Mouse (Mus musculus) liver, embryonic 12.5 days (tissue): ENCODE measurements around the gene Rbmx2. TPM values are rescaled to one million over a fixed set of nuclear protein-coding genes. Genes with fewer than 3 reads are reported as not detected.

Experiments
- ATAC-seq: fragments of 200-750 bp; cut with Nextera tagmentation; 2 replicates; pipeline ENCODE4 v1.8.0; 2017; ENCODE audit warnings: moderate number of reproducible peaks, mild to moderate bottlenecking, moderate library complexity
- H3K27ac ChIP-seq: fragments of 300-500 bp; sonication (generic); 2 replicates; pipeline ENCODE4 v1.5.1; 2016; ENCODE audit warnings: mild to moderate bottlenecking
- H3K27me3 ChIP-seq: fragments of 300-500 bp; sonication (generic); replicated peaks from 2 replicates; pipeline ENCODE4 v1.6.1; 2016; ENCODE audit warnings: mild to moderate bottlenecking, moderate library complexity
- H3K36me3 ChIP-seq: fragments of 300-500 bp; sonication (generic); 2 replicates; pipeline ENCODE4 v1.6.1; 2016; ENCODE audit warnings: mild to moderate bottlenecking, moderate library complexity
- H3K4me1 ChIP-seq: fragments of 300-500 bp; sonication (generic); 2 replicates; pipeline ENCODE4 v1.6.1; 2016
- H3K4me2 ChIP-seq: fragments of 300-500 bp; sonication (generic); 2 replicates; pipeline ENCODE4 v1.6.1; 2016; ENCODE audit warnings: mild to moderate bottlenecking, moderate library complexity
- H3K4me3 ChIP-seq: fragments of 300-500 bp; sonication (generic); 2 replicates; pipeline ENCODE4 v1.5.1; 2016; ENCODE audit warnings: mild to moderate bottlenecking, moderate library complexity
- H3K9ac ChIP-seq: fragments of 300-500 bp; sonication (generic); 2 replicates; pipeline ENCODE4 v1.6.1; 2016; ENCODE audit warnings: mild to moderate bottlenecking, moderate library complexity
- H3K9me3 ChIP-seq: fragments of 300-500 bp; sonication (generic); replicated peaks from 2 replicates; pipeline ENCODE4 v1.6.1; 2016; ENCODE audit warnings: mild to moderate bottlenecking, moderate library complexity
- WGBS: fragments of 180-500 bp; shearing (Covaris S2); methylation state at CpG from one replicate; pipeline ENCODE4 v1.1.7; 2016; ENCODE audit not compliant: insufficient replicate concordance; 5-methylcytosine and 5-hydroxymethylcytosine counted together
- polyA plus RNA-seq: library from polyadenylated mRNA; unstranded; fragments of >200 nt; fragmentation: Nextera tagmentation; extraction: Ambion mirVana; gene quantifications from 2 replicates; pipeline ENCODE4 v1.2.1, GENCODE M21; 2016

The Rbmx2 gene
- polyA plus RNA-seq: 16.7 and 18.2 TPM in 2 replicates

DNA sequence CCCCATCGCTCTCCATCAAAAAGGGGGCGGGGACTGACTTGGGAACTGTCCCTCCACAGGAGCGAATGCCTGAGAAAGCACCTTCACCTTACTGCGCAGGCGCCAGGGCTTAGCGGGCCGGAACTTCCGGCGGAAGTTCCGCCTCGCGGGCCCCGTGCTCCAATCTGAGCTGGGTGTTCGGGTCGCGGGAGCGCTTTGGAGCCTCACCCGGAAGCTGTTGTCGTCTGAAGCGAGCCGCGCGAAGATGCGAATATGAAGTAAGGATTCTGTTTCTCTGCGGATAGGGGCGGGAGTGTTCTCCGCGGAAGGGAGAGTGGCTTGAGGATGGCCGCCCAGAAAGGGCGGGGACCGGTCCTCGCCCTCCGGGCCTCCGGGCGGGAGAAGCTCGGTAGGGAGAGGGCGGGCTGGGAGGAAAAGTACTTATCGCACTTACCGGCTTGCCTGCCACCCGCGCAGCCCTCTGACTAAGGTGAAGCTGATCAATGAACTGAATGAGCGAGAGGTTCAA, at the start of gene Rbmx2:
Gene Rbmx2 (plus strand): TSS at position 141 of the 508 bp plus-strand sequence.
- ATAC-seq: peak; percentile 97
- no peaks in the 10 kb centered on the region for H3K27me3 ChIP-seq
- peaks cover 11% of the 10 kb centered on the region for H3K36me3 ChIP-seq
- WGBS: 6% methylated on average over 42 of the region's 42 CpGs
- H3K4me2 ChIP-seq: peak within 1 kb of the TSS; percentile 73
- peak within 1 kb of the TSS; percentile 73 for H3K9ac ChIP-seq
- H3K27ac ChIP-seq: peak within 1 kb of the TSS; percentile 88
- peaks cover 9% of the 10 kb centered on the region for H3K4me1 ChIP-seq
- peak within 1 kb of the TSS; percentile 67 for H3K4me3 ChIP-seq
- no peaks in the 10 kb centered on the region for H3K9me3 ChIP-seq

DNA sequence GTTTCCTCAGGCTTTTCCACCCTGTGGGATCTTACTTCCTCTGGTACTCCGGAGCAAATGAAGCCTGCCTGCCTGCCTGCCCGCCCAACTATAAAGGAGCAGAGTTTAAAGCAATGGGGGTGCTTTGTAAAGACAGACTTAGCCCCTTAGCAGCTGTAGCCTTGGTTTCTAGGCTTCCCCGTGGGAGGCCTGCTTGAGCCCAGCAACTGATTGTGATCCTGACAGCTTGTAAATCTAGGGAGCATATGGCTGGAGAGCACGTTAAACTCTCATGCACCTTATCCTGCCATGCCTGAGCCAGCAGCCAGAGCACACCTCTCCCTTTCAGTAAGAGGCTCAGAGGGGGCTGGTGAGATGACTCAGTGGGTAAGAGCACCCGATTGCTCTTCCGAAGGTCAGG, 28.0 kb upstream of the Rbmx2 start:
- H3K27ac ChIP-seq: no peak overlapping the region
- ATAC-seq: no peak
- no peaks in the 10 kb centered on the region for H3K27me3 ChIP-seq
- WGBS: 37% methylated on average over 6 of the region's 6 CpGs
- no peaks in the 10 kb centered on the region for H3K9me3 ChIP-seq
- no peaks in the 10 kb centered on the region for H3K4me1 ChIP-seq
- no peaks in the 10 kb centered on the region for H3K36me3 ChIP-seq
- H3K4me2 ChIP-seq: no peak overlapping the region
- no peak overlapping the region for H3K9ac ChIP-seq
- H3K4me3 ChIP-seq: no peak overlapping the region

DNA sequence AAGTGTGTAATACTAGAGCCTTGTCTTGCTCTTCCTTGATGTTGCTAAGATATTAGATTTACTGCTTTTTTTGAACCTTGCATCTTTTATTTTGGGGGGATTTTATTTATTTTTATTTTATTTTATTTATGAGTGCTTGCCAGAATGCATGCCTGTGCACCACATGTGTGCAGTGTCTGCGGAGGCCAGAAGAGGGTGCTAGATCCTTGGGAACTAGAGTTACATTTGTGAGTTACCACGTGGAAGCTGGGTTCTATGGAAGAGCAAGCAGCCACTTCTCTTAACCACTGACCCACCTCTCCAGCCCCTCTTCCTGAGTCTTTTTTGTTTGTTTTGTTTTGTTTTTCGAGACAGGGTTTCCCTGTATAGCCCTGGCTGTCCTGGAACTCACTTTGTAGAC, 25.2 kb upstream of the Rbmx2 start:
- no peak overlapping the region for H3K27ac ChIP-seq
- no peak for ATAC-seq
- no peaks in the 10 kb centered on the region for H3K27me3 ChIP-seq
- H3K4me1 ChIP-seq: no peaks in the 10 kb centered on the region
- H3K9me3 ChIP-seq: no peaks in the 10 kb centered on the region
- no peaks in the 10 kb centered on the region for H3K36me3 ChIP-seq
- no peak overlapping the region for H3K9ac ChIP-seq
- H3K4me2 ChIP-seq: no peak overlapping the region
- no peak overlapping the region for H3K4me3 ChIP-seq
- 61% methylated on average over 3 of the region's 3 CpGs for WGBS

DNA sequence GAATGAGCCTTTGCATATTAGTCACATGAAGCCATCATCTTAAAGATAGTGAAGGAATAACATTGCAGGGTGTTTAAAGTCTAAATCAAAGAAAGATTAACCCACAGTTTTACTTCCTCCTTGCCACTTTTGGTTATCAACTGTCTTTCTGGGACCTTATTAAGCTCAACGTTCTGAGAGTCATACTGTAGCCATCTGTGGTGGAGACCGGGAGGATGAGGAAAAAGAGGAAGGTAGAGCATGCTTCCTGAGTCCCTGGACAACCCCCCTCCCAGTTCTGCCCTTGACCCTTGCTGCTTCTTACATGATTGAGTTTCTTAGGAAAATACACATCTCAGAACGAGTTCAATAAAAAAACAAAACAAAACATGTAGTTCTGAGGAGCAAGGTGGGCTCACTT, 23.1 kb upstream of the Rbmx2 start:
- no peak overlapping the region for H3K4me3 ChIP-seq
- no peak for ATAC-seq
- H3K27me3 ChIP-seq: no peaks in the 10 kb centered on the region
- H3K4me2 ChIP-seq: no peak overlapping the region
- H3K9me3 ChIP-seq: no peaks in the 10 kb centered on the region
- no peak overlapping the region for H3K27ac ChIP-seq
- H3K9ac ChIP-seq: no peak overlapping the region
- WGBS: 37% methylated on average over 3 of the region's 3 CpGs
- H3K36me3 ChIP-seq: no peaks in the 10 kb centered on the region
- H3K4me1 ChIP-seq: no peaks in the 10 kb centered on the region

DNA sequence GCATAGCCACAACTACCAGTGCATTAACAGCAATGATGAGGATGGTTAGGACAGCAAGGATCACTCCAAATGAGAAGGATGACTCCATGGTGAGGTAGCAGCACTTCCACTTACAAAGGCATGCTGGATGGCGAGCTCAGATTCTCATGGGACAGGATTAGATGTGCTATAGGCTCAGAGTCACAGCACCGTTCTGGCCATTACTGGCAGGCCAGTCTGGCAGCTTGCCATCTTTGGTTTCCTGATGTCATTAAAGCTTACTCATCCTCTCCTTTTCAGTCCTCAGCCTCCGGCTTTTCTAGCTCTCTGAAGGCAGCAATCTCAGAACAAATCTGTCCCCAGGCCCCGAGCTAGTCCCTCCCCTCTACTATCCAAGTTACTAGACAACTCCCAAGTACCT, 20.6 kb upstream of the Rbmx2 start, which contains the start of gene Gpr119:
Gene Gpr119 (minus strand): TSS at position 308 of the 400 bp plus-strand sequence.
- no peak within 1 kb of the TSS for H3K4me3 ChIP-seq
- H3K4me1 ChIP-seq: no peaks in the 10 kb centered on the region
- no peak within 1 kb of the TSS for H3K27ac ChIP-seq
- H3K27me3 ChIP-seq: no peaks in the 10 kb centered on the region
- 48% methylated on average over 4 of the region's 4 CpGs for WGBS
- H3K9me3 ChIP-seq: no peaks in the 10 kb centered on the region
- no peak for ATAC-seq
- H3K9ac ChIP-seq: no peak within 1 kb of the TSS
- no peak within 1 kb of the TSS for H3K4me2 ChIP-seq
- no peaks in the 10 kb centered on the region for H3K36me3 ChIP-seq

DNA sequence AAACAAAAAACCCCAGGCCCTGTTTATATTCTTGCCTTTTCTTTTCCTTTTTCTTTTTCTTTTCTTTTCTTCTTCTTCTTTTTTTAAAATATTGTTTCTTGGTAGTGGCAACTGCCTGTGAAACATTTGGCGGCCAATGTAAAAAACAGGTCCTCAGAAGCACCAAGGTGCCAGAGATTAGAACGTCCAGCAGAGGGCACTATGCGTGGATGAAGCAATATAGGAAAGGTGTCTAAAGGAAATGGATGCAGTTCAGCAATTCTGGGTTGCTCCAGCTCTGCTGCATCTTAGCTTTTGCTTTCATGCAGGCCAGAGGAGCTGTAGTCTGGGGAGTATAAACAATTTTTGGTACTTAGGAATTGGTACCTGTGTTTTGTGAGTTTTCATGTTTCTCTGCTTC, 11.4 kb upstream of the Rbmx2 start:
- ATAC-seq: no peak

DNA sequence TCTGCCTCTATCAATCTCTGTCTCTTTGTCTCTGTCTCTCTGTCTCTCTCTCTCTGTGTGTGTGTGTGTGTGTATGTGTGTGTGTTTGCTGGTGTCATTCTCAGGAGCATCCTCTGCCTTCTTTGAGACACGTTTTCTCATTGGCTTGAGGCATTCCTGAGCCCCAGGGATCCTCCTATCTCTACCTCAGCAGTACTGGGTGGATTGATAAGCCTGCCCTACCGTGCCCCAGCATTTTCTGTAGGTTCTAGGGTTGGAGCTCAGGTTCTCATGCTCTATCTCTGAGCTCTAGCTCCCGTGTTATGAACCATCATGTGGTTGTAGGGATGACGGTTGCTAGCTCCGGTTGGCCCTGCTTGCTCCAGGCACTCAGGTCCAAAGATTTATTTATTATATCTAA, 10.9 kb upstream of the Rbmx2 start:
- Histone ChIP-seq H3K4me1 (0 out of 2 replicates have a peak, but pooled peaks cover 4% of the 10 kb centered on the region), H3K36me3 (no peaks in the 10 kb centered on the region), H3K9me3 (no peaks in the 10 kb centered on the region), H3K27ac (no peak overlapping the region), H3K4me3 (no peak overlapping the region), H3K4me2 (no peak overlapping the region), H3K27me3 (no peaks in the 10 kb centered on the region), H3K9ac (no peak overlapping the region)
- 49% methylated on average over 5 of the region's 5 CpGs for WGBS
- peak; percentile 58; the same call in 1 of the 2 replicates for ATAC-seq

More for the DNA sequence above, 11.4 kb upstream of the Rbmx2 start:
- Histone ChIP-seq H3K4me1 (0 out of 2 replicates have a peak, but pooled peaks cover 4% of the 10 kb centered on the region), H3K27ac (no peak overlapping the region), H3K9me3 (no peaks in the 10 kb centered on the region), H3K4me2 (no peak overlapping the region), H3K36me3 (no peaks in the 10 kb centered on the region), H3K4me3 (no peak overlapping the region), H3K27me3 (no peaks in the 10 kb centered on the region), H3K9ac (no peak overlapping the region)
- WGBS: 17% methylated on average over 3 of the region's 3 CpGs

DNA sequence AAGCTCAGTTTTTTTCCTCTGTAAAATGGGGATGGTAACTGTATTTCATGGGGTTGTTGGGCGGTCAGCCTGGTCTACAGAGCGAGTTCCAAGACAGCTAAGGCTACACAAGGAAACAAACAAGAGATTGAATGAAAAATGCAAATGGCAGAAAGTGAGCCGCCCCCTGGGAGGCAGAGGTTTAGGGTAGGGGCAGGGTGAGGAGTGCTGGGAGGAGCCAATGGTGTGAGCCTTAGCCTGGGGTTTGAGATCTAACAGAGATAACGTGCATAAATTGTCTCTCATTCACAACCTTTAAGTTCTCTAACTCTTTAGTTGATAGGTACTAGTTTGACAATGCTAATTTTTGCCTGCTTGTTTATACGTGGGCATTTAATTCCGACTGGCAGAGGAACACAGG, 344 bp upstream of the Rbmx2 start:
- H3K27ac ChIP-seq: no peak overlapping the region; the same call in 1 of the 2 replicates
- peak; percentile 73 for ATAC-seq
- peaks cover 11% of the 10 kb centered on the region for H3K36me3 ChIP-seq
- H3K4me1 ChIP-seq: peaks cover 9% of the 10 kb centered on the region
- H3K9me3 ChIP-seq: no peaks in the 10 kb centered on the region
- H3K9ac ChIP-seq: peak overlapping the region; percentile 73
- H3K4me2 ChIP-seq: peak overlapping the region; percentile 73
- no peaks in the 10 kb centered on the region for H3K27me3 ChIP-seq
- 14% methylated on average over 6 of the region's 6 CpGs for WGBS
- H3K4me3 ChIP-seq: peak overlapping the region; percentile 67

DNA sequence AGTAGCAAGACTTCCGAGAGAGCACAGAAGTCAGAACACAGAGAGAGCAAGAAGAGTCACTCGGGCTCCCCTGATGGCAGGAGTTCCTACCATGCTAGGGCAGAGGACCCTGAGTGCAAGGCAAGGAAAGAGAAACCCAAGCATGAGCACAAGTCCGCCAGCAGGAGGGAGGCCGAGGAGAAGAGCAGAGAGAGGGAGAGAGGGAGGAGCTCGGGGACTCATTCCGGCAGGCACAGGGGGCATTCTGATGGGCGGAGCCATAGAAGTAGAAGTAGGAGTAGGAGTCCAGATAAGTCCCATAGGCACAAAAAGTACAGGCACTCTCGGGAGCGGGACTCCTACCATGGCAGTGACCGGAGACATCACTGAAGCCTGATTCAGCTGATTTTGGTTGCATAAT, 14.9 kb downstream of the Rbmx2 start:
- H3K4me3 ChIP-seq: no peak overlapping the region
- 86% methylated on average over 10 of the region's 10 CpGs for WGBS
- no peaks in the 10 kb centered on the region for H3K9me3 ChIP-seq
- peaks cover 44% of the 10 kb centered on the region for H3K36me3 ChIP-seq
- no peak overlapping the region for H3K4me2 ChIP-seq
- no peak for ATAC-seq
- no peak overlapping the region for H3K9ac ChIP-seq
- H3K27me3 ChIP-seq: no peaks in the 10 kb centered on the region
- H3K27ac ChIP-seq: no peak overlapping the region
- no peaks in the 10 kb centered on the region for H3K4me1 ChIP-seq

DNA sequence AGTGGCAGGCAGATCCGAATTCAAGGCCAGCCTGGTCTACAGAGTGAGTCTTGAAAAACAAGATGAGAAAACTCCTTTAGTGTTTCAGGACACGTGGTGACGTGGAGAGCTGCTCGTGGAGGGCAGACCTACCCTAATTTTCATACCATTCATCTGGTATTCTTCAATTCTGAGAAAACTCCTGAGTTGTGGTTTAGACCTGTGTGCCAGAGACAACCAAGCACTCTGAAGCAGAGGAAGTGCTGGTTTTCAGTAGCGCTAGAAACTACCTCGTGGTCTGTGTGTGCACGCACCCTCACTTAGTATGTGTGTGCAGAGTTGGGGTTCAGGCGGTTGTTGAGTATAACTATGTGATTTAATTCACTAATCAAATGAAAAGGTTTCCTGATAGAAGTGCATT, 18.0 kb downstream of the Rbmx2 start:
- no peak for ATAC-seq
- Histone ChIP-seq H3K9me3 (no peaks in the 10 kb centered on the region), H3K4me3 (no peak overlapping the region), H3K36me3 (peaks cover 40% of the 10 kb centered on the region), H3K4me1 (no peaks in the 10 kb centered on the region), H3K27ac (no peak overlapping the region), H3K9ac (no peak overlapping the region), H3K4me2 (no peak overlapping the region), H3K27me3 (no peaks in the 10 kb centered on the region)
- WGBS: 82% methylated on average over 8 of the region's 8 CpGs

DNA sequence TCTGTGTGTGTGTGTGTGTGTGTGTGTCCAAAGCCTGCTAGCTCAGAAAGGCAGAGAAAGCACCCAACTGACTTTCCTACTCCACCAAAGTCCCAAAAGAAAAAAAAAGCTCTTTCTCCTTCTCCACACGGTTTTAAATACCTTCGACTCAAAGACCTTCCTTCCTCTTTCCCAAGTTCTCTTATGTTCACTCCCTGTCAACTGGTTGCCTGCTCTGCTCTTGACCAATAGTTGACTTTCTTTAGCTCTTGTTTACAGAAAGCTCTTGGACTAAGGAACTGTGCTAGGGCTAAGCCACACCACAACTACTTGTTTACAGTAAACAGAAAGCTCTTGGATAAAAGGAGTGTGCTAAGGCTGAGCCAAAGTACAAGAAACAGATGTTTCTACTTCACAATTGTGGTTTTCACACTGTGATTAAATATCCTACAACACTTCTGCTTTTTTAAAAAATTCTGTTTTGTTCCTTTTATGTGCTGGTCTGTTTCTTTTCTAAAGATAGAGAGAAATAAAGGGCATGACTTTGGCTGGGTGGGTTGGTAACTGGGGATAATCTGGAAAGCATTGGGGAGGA, 60.0 kb downstream of the Rbmx2 start:
- WGBS: 34% methylated on average over 2 of the region's 2 CpGs
- Histone ChIP-seq H3K27me3 (no peaks in the 10 kb centered on the region), H3K9me3 (no peaks in the 10 kb centered on the region), H3K9ac (no peak overlapping the region), H3K4me3 (no peak overlapping the region), H3K36me3 (no peaks in the 10 kb centered on the region), H3K27ac (no peak overlapping the region), H3K4me2 (no peak overlapping the region), H3K4me1 (no peaks in the 10 kb centered on the region)
- no peak for ATAC-seq
